Mouse (Mus musculus): ENCODE results near the gene Plscr4.

Plscr4 gene

DNA sequence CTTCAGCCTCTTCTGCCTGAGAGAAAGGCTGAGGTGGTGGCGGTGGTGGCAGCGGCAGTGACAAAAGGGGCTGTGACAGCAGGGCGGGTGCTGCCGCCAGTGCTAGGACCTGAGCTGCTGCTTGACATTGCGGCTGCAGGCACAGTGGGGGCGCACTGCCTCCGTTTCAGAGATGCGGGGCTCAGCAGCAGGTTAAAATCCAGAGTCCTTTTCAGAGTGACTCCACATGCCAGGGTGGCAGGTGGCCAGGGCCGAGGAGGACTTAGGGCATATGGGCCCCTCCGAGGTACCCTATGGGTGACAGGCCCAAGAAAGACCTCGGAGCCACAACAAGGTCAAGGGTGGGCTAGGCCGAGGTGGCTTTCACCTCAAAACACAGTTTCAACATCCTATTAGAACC is 59.9 kb downstream of the Plscr4 start:
- DNase-seq: no peak

DNA sequence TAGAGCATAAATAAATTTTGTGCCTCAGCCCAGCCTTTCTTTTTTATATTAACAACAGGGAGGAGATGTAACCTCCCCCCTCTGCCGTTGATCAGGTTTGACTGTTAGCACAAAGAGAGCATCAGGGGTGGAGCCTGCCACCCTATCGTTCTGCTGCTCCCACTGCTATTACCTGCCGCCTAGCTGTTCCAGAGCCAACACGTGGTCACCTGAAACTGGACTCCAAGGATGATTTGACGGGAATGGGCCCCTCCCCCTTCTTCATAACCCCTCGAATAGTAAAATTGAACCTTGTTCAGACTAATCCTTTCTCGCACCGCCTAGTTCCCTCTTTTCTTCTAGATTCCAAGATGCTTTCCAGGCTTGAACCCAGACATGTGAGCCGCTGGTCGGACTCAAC is 63.6 kb downstream of the Plscr4 start:
- DNase-seq: no peak

- no peak for DNase-seq
These were observed 67.3 kb downstream of the Plscr4 start for GRCm38 (mm10) chr9:92524506-92524905.

- DNase-seq: no peak
These were observed 72.9 kb downstream of the Plscr4 start for GRCm38 (mm10) chr9:92530055-92530454.

- no peak for DNase-seq
These were observed 80.6 kb downstream of the Plscr4 start for GRCm38 (mm10) chr9:92537735-92538134.

GRCm38 (mm10) chr9:92538216-92538615 is 81.0 kb downstream of the Plscr4 start:
- no peak for DNase-seq

All from thymus, postnatal 14 days (tissue).